ENCODE assay signal across 20 mouse cellular contexts in genomic region chr17:85528105-85529004, GRCm38 (mm10).
A peak's percentile ranks its signal among the peaks of the same experiment; 100 is the strongest.
DNase-seq lines count a peak whose midpoint lies in the region; ATAC-seq and TF ChIP-seq lines count a peak whose summit lies in the region.
"Had no signal": no experiment of that assay in that cellular context is flagged by ENCODE, and none has a peak within 500 bp of the region (broad histone marks: within the 10 kb centered on the region; RNA-seq: fewer than 3 reads in every experiment).

No protein-coding gene starts in this region.

- peaks cover 8% of the 10 kb centered on the region; the same call in 1 of the 2 replicates for H3K4me1 ChIP-seq in forebrain, embryonic 11.5 days (replicated peaks; ENCODE audit: control insufficient read depth, insufficient read depth, low read length)
- H3K4me1 ChIP-seq in forebrain, embryonic 16.5 days (replicated peaks; ENCODE audit: control insufficient read depth, insufficient read depth, low read length) = 0 out of 2 replicates have a peak, but pooled peaks cover 2% of the 10 kb centered on the region
- H3K4me1 ChIP-seq in midbrain, embryonic 11.5 days (ENCODE audit: control insufficient read depth, insufficient read depth, low read length) = peaks cover 3% of the 10 kb centered on the region
- H3K4me1 ChIP-seq in midbrain, postnatal 0 days (ENCODE audit: insufficient read depth, low read length) = no peaks in the 10 kb centered on the region
- H3K4me1 ChIP-seq in midbrain, embryonic 13.5 days (replicated peaks) = peaks cover 25% of the 10 kb centered on the region
- peaks cover 7% of the 10 kb centered on the region; the same call in 1 of the 2 replicates for H3K4me1 ChIP-seq in midbrain, embryonic 16.5 days (ENCODE audit: control insufficient read depth, insufficient read depth, low read length)

- peak; percentile 43 for DNase-seq in forebrain, embryonic 11.5 days (ENCODE audit: low spot score)
- DNase-seq in midbrain, embryonic 11.5 days (ENCODE audit: low spot score, missing footprints) = no peak
- no peak for DNase-seq in midbrain, postnatal 0 days (ENCODE audit: low spot score)
- no peak for DNase-seq in embryo, embryonic 10.5 days (ENCODE audit: low spot score)
- DNase-seq in layer of hippocampus, adult 11-12 months (ENCODE audit: low spot score) = no peak
- DNase-seq: adrenal gland, postnatal 14 days; cerebellum, adult 18-20 months; cerebellum, postnatal 14 days; gastrocnemius, postnatal 36 days; heart, adult 2 months; heart, postnatal 36 days had no signal

- no peak overlapping the region for H3K9ac ChIP-seq in forebrain, embryonic 11.5 days (ENCODE audit: low read length)
- H3K9ac ChIP-seq in forebrain, embryonic 16.5 days (replicated peaks; ENCODE audit: low read depth, low read length) = no peak overlapping the region
- no peak overlapping the region for H3K9ac ChIP-seq in midbrain, embryonic 11.5 days (ENCODE audit: low read length)
- H3K9ac ChIP-seq in midbrain, postnatal 0 days (replicated peaks; ENCODE audit: low read length, poor library complexity, severe bottlenecking) = no peak overlapping the region
- no peak overlapping the region for H3K9ac ChIP-seq in midbrain, embryonic 13.5 days (replicated peaks)
- no peak overlapping the region for H3K9ac ChIP-seq in midbrain, embryonic 16.5 days (ENCODE audit: low read depth, low read length)
- H3K9ac ChIP-seq: heart, embryonic 13.5 days; hindbrain, embryonic 15.5 days had no signal

- H3K4me3 ChIP-seq in forebrain, embryonic 11.5 days (ENCODE audit: low read depth, low read length) = no peak overlapping the region
- H3K4me3 ChIP-seq in forebrain, embryonic 16.5 days (replicated peaks; ENCODE audit: low read length) = no peak overlapping the region
- no peak overlapping the region for H3K4me3 ChIP-seq in midbrain, embryonic 11.5 days (ENCODE audit: low read depth, low read length)
- no peak overlapping the region for H3K4me3 ChIP-seq in midbrain, postnatal 0 days (ENCODE audit: low read depth, low read length)
- no peak overlapping the region for H3K4me3 ChIP-seq in midbrain, embryonic 13.5 days (replicated peaks)
- H3K4me3 ChIP-seq in midbrain, embryonic 16.5 days (ENCODE audit: low read depth, low read length) = no peak overlapping the region
- H3K4me3 ChIP-seq: heart, adult 2 months; heart, embryonic 13.5 days; hindbrain, embryonic 15.5 days had no signal

- H3K27ac ChIP-seq in forebrain, embryonic 11.5 days (ENCODE audit: low read depth, low read length) = no peak overlapping the region
- H3K27ac ChIP-seq in forebrain, embryonic 16.5 days (ENCODE audit: low read length) = no peak overlapping the region
- no peak overlapping the region for H3K27ac ChIP-seq in midbrain, embryonic 11.5 days (ENCODE audit: low read depth, low read length)
- no peak overlapping the region for H3K27ac ChIP-seq in midbrain, postnatal 0 days (ENCODE audit: low read depth, low read length)
- H3K27ac ChIP-seq in midbrain, embryonic 13.5 days = no peak overlapping the region
- H3K27ac ChIP-seq in midbrain, embryonic 16.5 days (ENCODE audit: low read length) = no peak overlapping the region
- H3K27ac ChIP-seq: heart, adult 2 months; heart, embryonic 13.5 days; hindbrain, embryonic 15.5 days had no signal

- H3K27me3 ChIP-seq in forebrain, embryonic 11.5 days (ENCODE audit: control insufficient read depth, insufficient read depth, low read length) = no peaks in the 10 kb centered on the region
- no peaks in the 10 kb centered on the region for H3K27me3 ChIP-seq in forebrain, embryonic 16.5 days (replicated peaks; ENCODE audit: control insufficient read depth, insufficient read depth, low read length)
- H3K27me3 ChIP-seq in midbrain, embryonic 11.5 days (ENCODE audit: control insufficient read depth, insufficient read depth, low read length) = peaks cover 2% of the 10 kb centered on the region; the same call in 1 of the 2 replicates
- peaks cover 21% of the 10 kb centered on the region for H3K27me3 ChIP-seq in midbrain, postnatal 0 days (ENCODE audit: insufficient read depth, low read length)
- H3K27me3 ChIP-seq in midbrain, embryonic 13.5 days = peaks cover 86% of the 10 kb centered on the region
- peaks cover 17% of the 10 kb centered on the region for H3K27me3 ChIP-seq in midbrain, embryonic 16.5 days (ENCODE audit: control insufficient read depth, insufficient read depth, low read depth, low read length)
- H3K27me3 ChIP-seq: CH12.LX; hindbrain, embryonic 15.5 days had no signal

- no peaks in the 10 kb centered on the region for H3K9me3 ChIP-seq in forebrain, embryonic 11.5 days (ENCODE audit: control insufficient read depth, low read length)
- H3K9me3 ChIP-seq in forebrain, embryonic 16.5 days (ENCODE audit: control insufficient read depth, low read length) = no peaks in the 10 kb centered on the region
- H3K9me3 ChIP-seq in midbrain, embryonic 11.5 days (ENCODE audit: control insufficient read depth, low read length) = no peaks in the 10 kb centered on the region
- no peaks in the 10 kb centered on the region for H3K9me3 ChIP-seq in midbrain, postnatal 0 days (ENCODE audit: low read length)
- no peaks in the 10 kb centered on the region for H3K9me3 ChIP-seq in midbrain, embryonic 13.5 days
- H3K9me3 ChIP-seq in midbrain, embryonic 16.5 days (replicated peaks; ENCODE audit: control insufficient read depth, low read length, poor library complexity, severe bottlenecking) = no peaks in the 10 kb centered on the region
- H3K9me3 ChIP-seq: heart, embryonic 13.5 days; hindbrain, embryonic 15.5 days had no signal

- WGBS in forebrain, embryonic 11.5 days = 50% methylated on average over 20 of the region's 20 CpGs
- WGBS in forebrain, embryonic 16.5 days = 25% methylated on average over 20 of the region's 20 CpGs
- WGBS in midbrain, embryonic 11.5 days = 52% methylated on average over 20 of the region's 20 CpGs
- 29% methylated on average over 20 of the region's 20 CpGs for WGBS in midbrain, postnatal 0 days
- 37% methylated on average over 20 of the region's 20 CpGs for WGBS in midbrain, embryonic 13.5 days
- WGBS in midbrain, embryonic 16.5 days = 31% methylated on average over 20 of the region's 20 CpGs

- no peaks in the 10 kb centered on the region for H3K36me3 ChIP-seq in forebrain, embryonic 11.5 days (ENCODE audit: control insufficient read depth, insufficient read depth, low read length)
- no peaks in the 10 kb centered on the region for H3K36me3 ChIP-seq in forebrain, embryonic 16.5 days (ENCODE audit: control insufficient read depth, insufficient read depth)
- no peaks in the 10 kb centered on the region for H3K36me3 ChIP-seq in midbrain, embryonic 11.5 days (ENCODE audit: control insufficient read depth, insufficient read depth, low read length)
- H3K36me3 ChIP-seq in midbrain, postnatal 0 days (ENCODE audit: insufficient read depth, low read length) = no peaks in the 10 kb centered on the region
- H3K36me3 ChIP-seq in midbrain, embryonic 13.5 days = no peaks in the 10 kb centered on the region
- no peaks in the 10 kb centered on the region for H3K36me3 ChIP-seq in midbrain, embryonic 16.5 days (ENCODE audit: control insufficient read depth, insufficient read depth, low read length)
- H3K36me3 ChIP-seq: heart, embryonic 13.5 days; hindbrain, embryonic 15.5 days had no signal

- no peak for TF ChIP-seq CTCF in midbrain, postnatal 0 days (IDR thresholded peaks at IDR 0.05)

- H3K4me2 ChIP-seq in forebrain, embryonic 11.5 days (ENCODE audit: low read depth, low read length, severe bottlenecking) = no peak overlapping the region
- H3K4me2 ChIP-seq in forebrain, embryonic 16.5 days (ENCODE audit: low read length) = no peak overlapping the region
- no peak overlapping the region for H3K4me2 ChIP-seq in midbrain, embryonic 11.5 days
- no peak overlapping the region for H3K4me2 ChIP-seq in midbrain, postnatal 0 days (ENCODE audit: low read depth, low read length, poor library complexity, severe bottlenecking)
- H3K4me2 ChIP-seq in midbrain, embryonic 13.5 days (replicated peaks) = 0 out of 2 replicates have a peak overlapping the region, but pooled peaks have one; percentile 5
- no peak overlapping the region for H3K4me2 ChIP-seq in midbrain, embryonic 16.5 days (ENCODE audit: low read length)
- H3K4me2 ChIP-seq: heart, embryonic 13.5 days; hindbrain, embryonic 15.5 days had no signal

- no peak for ATAC-seq in forebrain, embryonic 11.5 days (replicated peaks; ENCODE audit: low FRiP score)
- no peak for ATAC-seq in forebrain, embryonic 16.5 days
- peak; percentile 59 for ATAC-seq in midbrain, embryonic 11.5 days (ENCODE audit: low FRiP score)
- no peak for ATAC-seq in midbrain, postnatal 0 days (ENCODE audit: low FRiP score)
- ATAC-seq in midbrain, embryonic 13.5 days = peak; percentile 79
- ATAC-seq in midbrain, embryonic 16.5 days = peak; percentile 45; the same call in 1 of the 2 replicates
- ATAC-seq: activated CD4-positive, CD25-positive, alpha-beta regulatory T cell, adult 4 months; intestine, embryonic 16.5 days; Patski had no signal

Comparison
In these comparisons a context has a peak if more than half of its experiments do, and no peak if none do; other contexts are left out.
1. ATAC-seq: peak in midbrain, embryonic 11.5 days (single experiment), midbrain, embryonic 13.5 days (single experiment) and midbrain, embryonic 16.5 days (single experiment); none in forebrain, embryonic 11.5 days (single experiment), forebrain, embryonic 16.5 days (single experiment) and midbrain, postnatal 0 days (single experiment).